Mouse (Mus musculus): ENCODE measurements around the gene Ndrg2. TPM values are rescaled to one million over a fixed set of nuclear protein-coding genes. Genes with fewer than 3 reads are reported as not detected.

Gene Ndrg2
- total and polyA plus RNA-seq, 2 experiments from 2014 or later, result 297 to 326 TPM

- H3K27me3 ChIP-seq (ENCODE audit: insufficient read depth, low read length), result no peaks in the 10 kb centered on the region
- H3K27ac ChIP-seq (ENCODE audit: low read depth, low read length), result peak within 1 kb of the TSS; percentile 5; the same call in 1 of the 2 replicates
- 57% methylated on average over 7 of the region's 7 CpGs for WGBS
- no peak within 1 kb of the TSS for H3K9ac ChIP-seq
- ATAC-seq, result no peak
- no peak for TF ChIP-seq CTCF (IDR thresholded peaks at IDR 0.05; ENCODE audit: low read depth)
- H3K36me3 ChIP-seq (ENCODE audit: insufficient read depth), result no peaks in the 10 kb centered on the region
- no peak within 1 kb of the TSS for H3K4me3 ChIP-seq (ENCODE audit: low read depth, low read length)
- no peak for DNase-seq
- H3K4me1 ChIP-seq (ENCODE audit: insufficient read depth), result no peaks in the 10 kb centered on the region
- H3K4me2 ChIP-seq (ENCODE audit: low read depth), result no peak within 1 kb of the TSS
- H3K9me3 ChIP-seq (ENCODE audit: low read length), result no peaks in the 10 kb centered on the region
These were observed 8.6 kb upstream of the Ndrg2 start, which contains the start of gene Rnase13 for GRCm38 (mm10) chr14:51922571-51922865. Gene Rnase13, minus strand, starts transcription at chr14:51922773.

- Histone ChIP-seq H3K27ac (ENCODE audit: low read depth, low read length) (peak overlapping the region; percentile 5; the same call in 1 of the 2 replicates), H3K4me1 (ENCODE audit: insufficient read depth) (no peaks in the 10 kb centered on the region), H3K36me3 (ENCODE audit: insufficient read depth) (no peaks in the 10 kb centered on the region), H3K9me3 (ENCODE audit: low read length) (no peaks in the 10 kb centered on the region), H3K27me3 (ENCODE audit: insufficient read depth, low read length) (no peaks in the 10 kb centered on the region), H3K4me2 (ENCODE audit: low read depth) (no peak overlapping the region), H3K9ac (no peak overlapping the region), H3K4me3 (ENCODE audit: low read depth, low read length) (no peak overlapping the region)
- DNase-seq (peak; percentile 57), ATAC-seq (peak; percentile 84)
- TF ChIP-seq CTCF (IDR thresholded peaks at IDR 0.05; ENCODE audit: low read depth), result no peak
- WGBS, result 58% methylated on average over 16 of the region's 16 CpGs
These were observed 8.0 kb upstream of the Ndrg2 start for GRCm38 (mm10) chr14:51921759-51922570.

DNA sequence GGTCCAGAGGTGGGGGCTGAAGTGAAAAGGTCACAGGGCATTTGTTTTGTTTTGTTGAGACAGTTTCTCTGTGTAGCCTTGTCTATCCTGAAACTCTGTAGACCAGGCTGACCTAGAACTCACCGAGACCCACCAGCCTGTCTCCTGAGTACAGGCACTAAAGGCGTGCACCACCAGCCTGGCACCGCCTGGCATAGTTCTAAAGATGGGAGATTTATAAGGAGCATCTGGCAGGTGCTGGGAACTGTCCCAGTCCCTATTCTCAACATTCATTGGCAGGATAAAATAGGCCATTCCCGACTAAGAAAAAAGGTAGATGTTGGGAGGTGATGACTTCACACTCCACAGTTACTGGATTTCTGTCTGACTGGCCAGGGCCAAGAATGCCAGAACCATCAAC is 5.0 kb upstream of the Ndrg2 start:
- Histone ChIP-seq H3K27me3 (ENCODE audit: insufficient read depth, low read length) (no peaks in the 10 kb centered on the region), H3K4me3 (ENCODE audit: low read depth, low read length) (no peak overlapping the region), H3K27ac (ENCODE audit: low read depth, low read length) (no peak overlapping the region), H3K36me3 (ENCODE audit: insufficient read depth) (no peaks in the 10 kb centered on the region), H3K9ac (no peak overlapping the region), H3K9me3 (ENCODE audit: low read length) (no peaks in the 10 kb centered on the region), H3K4me2 (ENCODE audit: low read depth) (no peak overlapping the region), H3K4me1 (ENCODE audit: insufficient read depth) (no peaks in the 10 kb centered on the region; the same call in 1 of the 2 replicates)
- DNase-seq, result no peak
- TF ChIP-seq CTCF (IDR thresholded peaks at IDR 0.05; ENCODE audit: low read depth), result no peak
- ATAC-seq, result no peak
- WGBS, result 78% methylated on average over 4 of the region's 4 CpGs

- H3K36me3 ChIP-seq (ENCODE audit: insufficient read depth), result no peaks in the 10 kb centered on the region
- no peaks in the 10 kb centered on the region; the same call in 1 of the 2 replicates for H3K4me1 ChIP-seq (ENCODE audit: insufficient read depth)
- no peak within 1 kb of the TSS for H3K4me2 ChIP-seq (ENCODE audit: low read depth)
- H3K4me3 ChIP-seq (ENCODE audit: low read depth, low read length), result no peak within 1 kb of the TSS
- ATAC-seq (no peak), DNase-seq (no peak)
- H3K27ac ChIP-seq (ENCODE audit: low read depth, low read length), result no peak within 1 kb of the TSS
- no peaks in the 10 kb centered on the region for H3K9me3 ChIP-seq (ENCODE audit: low read length)
- no peak for TF ChIP-seq CTCF (IDR thresholded peaks at IDR 0.05; ENCODE audit: low read depth)
- 90% methylated on average over 4 of the region's 4 CpGs for WGBS
- H3K9ac ChIP-seq, result no peak within 1 kb of the TSS
- no peaks in the 10 kb centered on the region for H3K27me3 ChIP-seq (ENCODE audit: insufficient read depth, low read length)
These were observed 4.2 kb upstream of the Ndrg2 start, which contains the start of gene Tppp2 for GRCm38 (mm10) chr14:51918125-51918524. Gene Tppp2, plus strand, starts transcription at chr14:51918425.

DNA sequence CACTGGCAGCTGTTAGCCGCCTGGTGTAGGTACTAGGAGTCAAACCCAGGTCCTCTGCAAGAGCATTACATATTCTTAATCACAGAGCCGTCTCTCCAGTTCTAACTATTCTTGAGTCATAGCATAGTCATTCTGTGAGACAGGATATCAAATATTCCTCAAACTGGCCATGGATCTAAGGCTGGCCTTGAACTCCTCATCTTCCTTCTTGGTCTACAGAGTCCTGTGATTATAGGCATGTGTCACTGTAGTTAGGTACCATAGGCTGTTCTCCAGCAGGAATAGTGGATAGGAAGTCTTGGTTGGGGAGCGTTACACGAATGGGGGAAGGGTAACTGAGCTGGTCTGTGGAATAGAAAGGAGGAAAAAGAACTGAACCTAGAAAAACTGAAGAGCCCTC is 2.6 kb upstream of the Ndrg2 start:
- TF ChIP-seq CTCF (IDR thresholded peaks at IDR 0.05; ENCODE audit: low read depth), result no peak
- H3K4me3 ChIP-seq (ENCODE audit: low read depth, low read length), result no peak overlapping the region
- no peak for DNase-seq
- no peak for ATAC-seq
- H3K36me3 ChIP-seq (ENCODE audit: insufficient read depth), result no peaks in the 10 kb centered on the region
- H3K27me3 ChIP-seq (ENCODE audit: insufficient read depth, low read length), result no peaks in the 10 kb centered on the region
- whole genome bisulfite sequencing, result 90% methylated on average over 4 of the region's 4 CpGs
- no peak overlapping the region for H3K4me2 ChIP-seq (ENCODE audit: low read depth)
- no peaks in the 10 kb centered on the region for H3K9me3 ChIP-seq (ENCODE audit: low read length)
- no peak overlapping the region for H3K9ac ChIP-seq
- H3K27ac ChIP-seq (ENCODE audit: low read depth, low read length), result no peak overlapping the region
- peaks cover 4% of the 10 kb centered on the region for H3K4me1 ChIP-seq (ENCODE audit: insufficient read depth)

- DNase-seq (no peak), ATAC-seq (no peak)
- Histone ChIP-seq H3K4me2 (ENCODE audit: low read depth) (no peak overlapping the region), H3K27me3 (ENCODE audit: insufficient read depth, low read length) (no peaks in the 10 kb centered on the region), H3K27ac (ENCODE audit: low read depth, low read length) (peak overlapping the region; percentile 80), H3K9ac (no peak overlapping the region), H3K4me1 (ENCODE audit: insufficient read depth) (peaks cover 5% of the 10 kb centered on the region), H3K4me3 (ENCODE audit: low read depth, low read length) (no peak overlapping the region), H3K9me3 (ENCODE audit: low read length) (no peaks in the 10 kb centered on the region), H3K36me3 (ENCODE audit: insufficient read depth) (no peaks in the 10 kb centered on the region)
- WGBS, result 17% methylated on average over 3 of the region's 3 CpGs
- no peak for TF ChIP-seq CTCF (IDR thresholded peaks at IDR 0.05; ENCODE audit: low read depth)
These were observed 1.1 kb upstream of the Ndrg2 start for GRCm38 (mm10) chr14:51915030-51915429.

Data from forebrain, postnatal 0 days (tissue).